Mouse (Mus musculus) c-Kit-positive CD71-positive TER-119-positive erythroid progenitor cells, embryonic 14.5 days (primary cell): Measurements from ENCODE around the gene Mtg2.

Source experiments
- DNase-seq: peaks from one replicate; pipeline ENCODE4 v3.0.0-alpha.2; 2013; ENCODE audit warnings: low spot score

Gene Mtg2

GRCm38 (mm10) chr2:180070481-180071453, at the start of gene Mtg2:
Mtg2 (plus strand) TSS chr2:180070588.
- DNase-seq: peak; percentile 89

- DNase-seq: no peak
Measured at GRCm38 (mm10) chr2:180020919-180021318, 49.5 kb upstream of the Mtg2 start.

- no peak for DNase-seq
Measured at GRCm38 (mm10) chr2:180022751-180023150, 47.6 kb upstream of the Mtg2 start.

GRCm38 (mm10) chr2:180024401-180025098, 45.8 kb upstream of the Mtg2 start, which contains the start of gene Lsm14b:
Lsm14b (plus strand) TSS chr2:180024987.
- DNase-seq: peak; percentile 97

GRCm38 (mm10) chr2:180025135-180025860, 45.1 kb upstream of the Mtg2 start:
- DNase-seq: no peak

GRCm38 (mm10) chr2:180025861-180026200, 44.6 kb upstream of the Mtg2 start:
- no peak for DNase-seq

- DNase-seq: no peak
Measured at GRCm38 (mm10) chr2:180027768-180028167, 42.6 kb upstream of the Mtg2 start.

- DNase-seq: no peak
Measured at GRCm38 (mm10) chr2:180031270-180031669, 39.1 kb upstream of the Mtg2 start.

GRCm38 (mm10) chr2:180032925-180033324, 37.5 kb upstream of the Mtg2 start:
- no peak for DNase-seq

GRCm38 (mm10) chr2:180033956-180034355, 36.4 kb upstream of the Mtg2 start:
- DNase-seq: no peak

- DNase-seq: no peak
Measured at GRCm38 (mm10) chr2:180034753-180035152, 35.6 kb upstream of the Mtg2 start.

GRCm38 (mm10) chr2:180040406-180040805, 30.0 kb upstream of the Mtg2 start:
- DNase-seq: no peak

GRCm38 (mm10) chr2:180041577-180042255, 28.7 kb upstream of the Mtg2 start:
- DNase-seq: peak; percentile 36

GRCm38 (mm10) chr2:180042256-180042857, 28.0 kb upstream of the Mtg2 start, which contains the start of the genes Psma7 and Ss18l1:
Psma7 (minus strand) TSS chr2:180042433.
Ss18l1 (plus strand) TSS chr2:180042509.
- peak; percentile 85 for DNase-seq

- no peak for DNase-seq
Measured at GRCm38 (mm10) chr2:180042858-180043515, 27.4 kb upstream of the Mtg2 start.

- DNase-seq: peak; percentile 55
Measured at GRCm38 (mm10) chr2:180045283-180045682, 25.1 kb upstream of the Mtg2 start.

- DNase-seq: no peak
Measured at GRCm38 (mm10) chr2:180047580-180047979, 22.8 kb upstream of the Mtg2 start.

- DNase-seq: no peak
Measured at GRCm38 (mm10) chr2:180047980-180048635, 22.3 kb upstream of the Mtg2 start.

GRCm38 (mm10) chr2:180050986-180051385, 19.4 kb upstream of the Mtg2 start:
- DNase-seq: peak; percentile 77
